Mouse (Mus musculus): ENCODE measurements around the gene Olfr209. TPM values are rescaled to one million over a fixed set of nuclear protein-coding genes. Genes with fewer than 3 reads are reported as not detected.
"Not testable (repeated sequence)": the region's sequence is repeated elsewhere in the genome, so short reads cannot be mapped to it uniquely, and the experiment has no call there.

Gene Olfr209
- polyA plus RNA-seq (2015; fragmentation: Nextera tagmentation; extraction: Ambion mirVana), result not detected in 2 replicates

DNA sequence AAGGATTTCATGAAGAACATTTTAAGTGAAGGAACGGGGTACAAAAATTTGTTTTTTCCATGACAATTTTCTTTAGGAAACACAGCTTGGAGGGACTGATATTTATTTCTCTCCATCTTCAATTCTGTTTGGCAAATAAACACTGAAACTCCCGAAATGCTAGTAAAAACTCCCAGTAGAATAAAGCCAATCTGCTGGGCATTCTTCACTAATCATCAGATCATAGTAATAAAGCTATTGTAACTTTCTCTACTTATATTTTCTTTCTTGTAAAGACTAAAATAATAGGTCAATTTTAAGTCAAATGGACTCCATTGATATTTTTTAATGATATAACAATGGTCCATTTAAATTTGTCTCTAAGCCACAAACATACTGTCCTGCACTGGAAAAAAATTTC is at the start of gene Olfr209:
Olfr209 (minus strand) TSS at position 101 of the 400 bp plus-strand sequence.
- Histone ChIP-seq H3K4me3 (replicated peaks) (no peak within 1 kb of the TSS), H3K36me3 (no peaks in the 10 kb centered on the region), H3K4me2 (no peak within 1 kb of the TSS), H3K27ac (no peak within 1 kb of the TSS), H3K27me3 (no peaks in the 10 kb centered on the region), H3K9me3 (replicated peaks) (no peaks in the 10 kb centered on the region), H3K9ac (no peak within 1 kb of the TSS), H3K4me1 (no peaks in the 10 kb centered on the region)
- ATAC-seq (replicated peaks; ENCODE audit: low FRiP score), result no peak
- WGBS, result 85% methylated on average over 2 of the region's 2 CpGs

DNA sequence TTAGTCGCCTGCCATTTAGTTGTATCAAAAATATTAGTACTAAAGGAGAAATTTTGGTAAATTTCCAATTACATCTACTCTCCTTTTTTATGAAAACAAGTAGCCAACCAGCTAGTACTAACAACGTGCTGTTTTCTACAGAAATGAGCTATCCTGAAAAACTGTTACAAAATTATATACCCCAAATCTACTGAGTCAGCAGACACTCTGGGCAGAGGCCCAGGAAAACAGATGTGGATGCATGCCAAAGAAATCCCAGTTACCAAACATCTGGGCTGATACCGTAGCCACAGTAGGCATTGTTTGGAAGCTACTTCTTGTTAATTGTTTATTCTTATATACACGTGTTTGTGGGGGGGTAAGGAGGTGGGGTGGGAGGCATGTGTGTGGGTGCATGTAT is 49.7 kb upstream of the Olfr209 start:
- no peak overlapping the region for H3K27ac ChIP-seq
- 64% methylated on average over 4 of the region's 4 CpGs for WGBS
- ATAC-seq (replicated peaks; ENCODE audit: low FRiP score), result no peak
- H3K4me2 ChIP-seq, result no peak overlapping the region
- H3K4me3 ChIP-seq (replicated peaks), result no peak overlapping the region
- H3K27me3 ChIP-seq, result no peaks in the 10 kb centered on the region
- no peaks in the 10 kb centered on the region for H3K9me3 ChIP-seq (replicated peaks)
- H3K36me3 ChIP-seq, result no peaks in the 10 kb centered on the region
- H3K9ac ChIP-seq, result no peak overlapping the region
- H3K4me1 ChIP-seq, result no peaks in the 10 kb centered on the region

DNA sequence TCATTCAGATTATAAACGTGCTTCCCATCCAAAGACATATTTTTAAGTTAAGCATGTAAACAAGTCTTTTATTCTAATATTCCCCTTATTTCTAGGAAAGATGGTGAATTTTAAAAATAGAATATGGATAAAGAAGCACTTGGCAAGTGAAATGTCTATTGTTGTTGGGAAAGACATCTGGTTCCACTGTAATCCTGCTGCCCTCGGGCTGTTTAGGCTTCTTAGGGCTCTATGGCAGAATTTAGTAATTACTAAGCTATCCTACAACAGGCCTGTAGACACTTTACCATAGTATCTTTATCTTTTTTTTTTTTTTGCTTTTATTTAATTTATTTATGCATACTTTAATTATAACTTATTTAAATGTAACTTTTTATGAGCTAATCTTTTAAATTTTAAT is 46.0 kb upstream of the Olfr209 start:
- Histone ChIP-seq H3K4me3 (replicated peaks) (no peak overlapping the region), H3K36me3 (no peaks in the 10 kb centered on the region), H3K9ac (no peak overlapping the region), H3K9me3 (replicated peaks) (no peaks in the 10 kb centered on the region), H3K27me3 (no peaks in the 10 kb centered on the region), H3K4me2 (no peak overlapping the region), H3K4me1 (no peaks in the 10 kb centered on the region), H3K27ac (no peak overlapping the region)
- WGBS, result 76% methylated on average over 2 of the region's 2 CpGs
- ATAC-seq (replicated peaks; ENCODE audit: low FRiP score), result no peak

DNA sequence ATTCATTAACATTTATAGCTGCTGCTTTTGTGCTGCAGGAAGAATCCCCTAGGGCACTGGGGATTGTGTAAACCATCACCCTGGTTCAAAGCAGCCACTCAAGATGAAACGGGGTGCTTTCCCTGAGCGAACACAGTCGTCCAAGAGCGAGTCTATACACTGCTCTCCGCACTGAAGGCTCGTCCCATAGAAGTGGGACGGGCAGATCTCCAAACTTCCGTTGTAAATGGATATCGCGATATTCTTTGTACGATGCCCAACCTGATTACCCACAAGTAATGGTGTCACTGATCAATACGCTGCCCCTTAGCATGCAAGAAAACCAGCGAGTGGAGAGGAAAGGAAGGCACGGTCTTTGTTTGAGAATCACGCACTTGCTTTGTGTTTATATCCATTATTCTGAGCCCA is 45.6 kb upstream of the Olfr209 start:
- no peak overlapping the region for H3K9ac ChIP-seq
- WGBS, result 64% methylated on average over 15 of the region's 15 CpGs
- no peaks in the 10 kb centered on the region for H3K36me3 ChIP-seq
- no peak for ATAC-seq (replicated peaks; ENCODE audit: low FRiP score)
- no peaks in the 10 kb centered on the region for H3K9me3 ChIP-seq (replicated peaks)
- H3K4me2 ChIP-seq, result no peak overlapping the region
- H3K4me1 ChIP-seq, result no peaks in the 10 kb centered on the region
- H3K27me3 ChIP-seq, result no peaks in the 10 kb centered on the region
- no peak overlapping the region for H3K4me3 ChIP-seq (replicated peaks)
- H3K27ac ChIP-seq, result no peak overlapping the region

DNA sequence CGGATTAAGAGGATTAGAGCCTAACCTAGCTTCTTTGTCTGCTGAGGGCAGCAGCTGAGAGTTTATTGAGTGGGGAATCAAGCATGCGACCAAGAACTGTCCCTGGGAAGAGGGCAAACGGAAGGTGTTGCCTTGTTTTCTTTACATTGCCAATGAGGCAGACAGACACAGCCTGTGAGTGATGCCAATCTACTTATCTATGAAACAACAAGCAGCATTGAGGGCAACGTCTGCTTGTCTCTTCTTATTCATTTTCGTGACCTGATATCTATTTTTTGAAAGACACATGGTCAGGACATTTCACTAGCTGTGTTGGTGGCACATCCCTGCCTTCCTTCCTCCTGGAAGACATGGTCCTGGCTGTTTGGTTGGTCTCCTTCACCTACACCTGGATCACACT is 43.2 kb upstream of the Olfr209 start, which contains the start of gene Gabrr3:
Gabrr3 (plus strand) TSS at position 301 of the 400 bp plus-strand sequence.
- Histone ChIP-seq H3K4me3 (replicated peaks) (no peak within 1 kb of the TSS), H3K27me3 (no peaks in the 10 kb centered on the region), H3K9ac (no peak within 1 kb of the TSS), H3K4me1 (no peaks in the 10 kb centered on the region), H3K27ac (no peak within 1 kb of the TSS), H3K9me3 (replicated peaks) (no peaks in the 10 kb centered on the region), H3K36me3 (no peaks in the 10 kb centered on the region), H3K4me2 (no peak within 1 kb of the TSS)
- ATAC-seq (replicated peaks; ENCODE audit: low FRiP score), result no peak
- WGBS, result 76% methylated on average over 5 of the region's 5 CpGs

DNA sequence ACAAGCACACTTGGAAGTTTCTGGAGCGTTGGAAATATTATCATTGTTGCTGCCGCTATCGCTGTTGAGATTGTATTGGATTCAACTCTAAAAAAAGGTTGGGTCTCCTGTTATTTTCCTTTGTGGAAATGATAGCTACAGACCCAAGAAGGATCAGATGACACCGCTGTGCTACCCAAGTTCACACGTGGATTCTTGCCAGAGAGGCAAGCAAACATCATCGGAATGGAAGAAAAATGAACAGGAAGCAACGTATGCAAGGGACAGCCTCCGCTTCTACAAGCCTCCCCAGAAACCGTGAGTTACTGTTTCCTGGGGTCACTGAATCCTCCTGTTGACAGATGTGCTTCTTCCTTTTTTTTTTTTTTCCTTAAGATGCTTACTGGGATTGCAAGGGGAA is 41.0 kb upstream of the Olfr209 start:
- Histone ChIP-seq H3K9me3 (replicated peaks) (no peaks in the 10 kb centered on the region), H3K36me3 (no peaks in the 10 kb centered on the region), H3K4me3 (replicated peaks) (no peak overlapping the region), H3K27ac (no peak overlapping the region), H3K9ac (no peak overlapping the region), H3K4me2 (no peak overlapping the region), H3K27me3 (no peaks in the 10 kb centered on the region), H3K4me1 (no peaks in the 10 kb centered on the region)
- 52% methylated on average over 9 of the region's 9 CpGs for WGBS
- no peak for ATAC-seq (replicated peaks; ENCODE audit: low FRiP score)

DNA sequence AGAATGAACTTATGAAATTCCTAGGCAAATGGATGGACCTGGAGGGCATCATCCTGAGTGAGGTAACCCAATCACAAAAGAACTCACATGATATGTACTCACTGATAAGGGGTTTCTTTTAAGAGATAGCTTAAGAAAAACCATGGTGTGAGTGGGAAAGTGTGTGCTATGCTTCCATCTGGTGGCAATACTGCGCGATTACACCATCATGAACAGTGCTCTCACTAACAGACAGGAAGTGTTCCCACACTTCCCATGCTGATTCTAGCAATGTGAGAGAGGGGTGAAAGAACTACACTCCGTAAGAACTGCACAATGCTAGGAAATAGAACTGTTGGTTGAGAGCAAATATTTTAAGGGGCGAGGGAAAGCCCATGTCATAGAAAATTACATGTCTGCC is 39.9 kb upstream of the Olfr209 start:
- no peaks in the 10 kb centered on the region for H3K9me3 ChIP-seq (replicated peaks)
- WGBS, result 18% methylated on average over 4 of the region's 4 CpGs
- ATAC-seq (replicated peaks; ENCODE audit: low FRiP score), result 0 out of 2 replicates have a peak, but pooled peaks have one; percentile 64
- H3K9ac ChIP-seq, result no peak overlapping the region
- H3K27ac ChIP-seq, result no peak overlapping the region
- no peaks in the 10 kb centered on the region for H3K4me1 ChIP-seq
- H3K4me3 ChIP-seq (replicated peaks), result no peak overlapping the region
- no peaks in the 10 kb centered on the region for H3K36me3 ChIP-seq
- no peak overlapping the region for H3K4me2 ChIP-seq
- no peaks in the 10 kb centered on the region for H3K27me3 ChIP-seq

DNA sequence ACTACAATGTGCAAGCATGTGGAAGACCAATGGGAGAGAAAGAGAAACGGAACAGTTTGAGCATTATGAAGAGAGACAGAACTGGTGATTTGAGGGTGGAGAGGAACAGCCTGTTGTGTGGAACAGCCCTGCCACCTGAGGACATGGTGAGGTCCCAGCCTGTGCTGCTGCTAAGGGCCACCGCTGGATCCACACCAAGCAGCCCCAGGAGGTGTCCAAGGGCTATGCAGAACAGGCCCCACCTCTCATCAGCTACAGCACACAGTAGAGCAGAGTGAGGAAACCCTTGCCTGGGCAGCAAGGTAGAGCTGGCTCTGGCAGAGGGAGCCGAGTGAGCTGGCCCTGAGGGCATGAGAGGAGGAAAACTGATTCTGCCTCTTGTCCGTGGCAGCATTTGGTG is 38.2 kb upstream of the Olfr209 start:
- H3K4me1 ChIP-seq, result no peaks in the 10 kb centered on the region
- H3K9ac ChIP-seq, result no peak overlapping the region
- no peaks in the 10 kb centered on the region for H3K9me3 ChIP-seq (replicated peaks)
- no peaks in the 10 kb centered on the region for H3K36me3 ChIP-seq
- H3K4me2 ChIP-seq, result no peak overlapping the region
- no peaks in the 10 kb centered on the region for H3K27me3 ChIP-seq
- WGBS, result 74% methylated on average over 4 of the region's 4 CpGs
- no peak overlapping the region for H3K27ac ChIP-seq
- no peak overlapping the region for H3K4me3 ChIP-seq (replicated peaks)
- no peak for ATAC-seq (replicated peaks; ENCODE audit: low FRiP score)

DNA sequence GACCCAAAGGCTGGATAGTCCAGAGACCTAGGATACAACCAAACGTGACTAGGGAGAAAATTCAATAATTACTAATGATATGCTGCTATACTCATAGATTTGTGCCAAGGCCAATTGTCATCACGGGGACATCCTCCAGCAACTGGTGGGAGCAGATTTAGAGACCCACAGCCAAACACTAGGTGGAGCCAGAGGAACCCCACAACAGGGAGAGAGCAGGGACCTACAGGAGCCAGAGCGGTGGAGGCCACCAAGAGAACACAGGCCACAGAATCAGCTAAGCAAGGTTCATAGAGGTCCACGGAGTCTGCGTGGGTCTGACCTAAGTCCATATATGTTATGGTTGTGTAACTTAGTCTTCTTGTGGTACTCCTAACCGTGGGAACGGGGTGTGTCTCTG is 37.3 kb upstream of the Olfr209 start:
- no peak overlapping the region for H3K27ac ChIP-seq
- 68% methylated on average over 7 of the region's 7 CpGs for WGBS

DNA sequence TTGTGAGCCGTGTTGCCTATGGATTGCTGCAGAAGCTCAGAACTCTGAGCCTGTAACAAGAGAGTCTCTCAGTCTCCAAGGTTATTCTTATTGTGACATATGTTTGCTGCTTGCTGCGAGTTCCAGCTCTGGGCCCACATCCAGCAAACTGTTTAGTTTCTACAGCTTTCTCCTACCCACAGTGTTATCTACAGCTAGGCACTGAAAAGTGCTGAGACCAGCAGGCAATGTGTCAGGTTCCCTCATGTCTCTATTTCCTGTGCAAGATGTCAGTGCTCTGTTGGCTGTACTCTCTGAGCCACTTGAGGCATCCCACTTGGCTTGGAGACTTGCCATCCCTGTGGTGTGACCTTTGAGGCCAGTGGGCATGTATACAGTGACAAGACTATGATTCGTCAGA is 29.5 kb upstream of the Olfr209 start:
- Histone ChIP-seq H3K4me2 (no peak overlapping the region), H3K4me3 (replicated peaks) (no peak overlapping the region), H3K27ac (no peak overlapping the region), H3K4me1 (no peaks in the 10 kb centered on the region), H3K9me3 (replicated peaks) (no peaks in the 10 kb centered on the region), H3K9ac (no peak overlapping the region), H3K36me3 (no peaks in the 10 kb centered on the region), H3K27me3 (no peaks in the 10 kb centered on the region)
- WGBS, result 82% methylated on average over 3 of the region's 3 CpGs
- no peak for ATAC-seq (replicated peaks; ENCODE audit: low FRiP score)

More for the DNA sequence above, 37.3 kb upstream of the Olfr209 start:
- Histone ChIP-seq H3K4me3 (replicated peaks) (no peak overlapping the region), H3K4me1 (no peaks in the 10 kb centered on the region), H3K9me3 (replicated peaks) (no peaks in the 10 kb centered on the region), H3K36me3 (no peaks in the 10 kb centered on the region), H3K27me3 (no peaks in the 10 kb centered on the region), H3K4me2 (no peak overlapping the region), H3K9ac (no peak overlapping the region)
- ATAC-seq (replicated peaks; ENCODE audit: low FRiP score), result no peak

DNA sequence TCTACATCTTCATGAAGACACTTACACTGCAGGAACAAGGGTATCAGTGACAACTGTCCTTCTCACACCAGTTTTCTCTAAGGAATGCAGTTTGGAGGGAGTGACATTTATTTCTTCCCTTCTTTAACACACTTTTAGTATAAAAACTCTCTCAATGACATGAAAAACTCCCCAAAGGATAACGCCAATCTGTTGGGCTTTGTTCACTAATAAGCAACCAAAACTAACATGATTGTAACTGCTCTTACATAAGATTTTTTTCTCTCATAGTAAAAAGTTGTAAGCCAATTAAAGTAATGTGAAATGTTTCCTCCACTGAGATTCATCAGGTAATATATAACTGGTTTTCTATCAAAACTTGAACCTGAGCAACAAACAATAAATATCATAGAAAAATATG is 14.6 kb downstream of the Olfr209 start, which contains the start of gene Olfr206:
Olfr206 (minus strand) TSS at position 101 of the 400 bp plus-strand sequence.
- Histone ChIP-seq H3K36me3 (no peaks in the 10 kb centered on the region), H3K27me3 (no peaks in the 10 kb centered on the region), H3K4me1 (no peaks in the 10 kb centered on the region), H3K4me3 (replicated peaks) (no peak within 1 kb of the TSS), H3K27ac (no peak within 1 kb of the TSS), H3K9me3 (replicated peaks) (no peaks in the 10 kb centered on the region), H3K9ac (no peak within 1 kb of the TSS), H3K4me2 (no peak within 1 kb of the TSS)
- ATAC-seq (replicated peaks; ENCODE audit: low FRiP score), result no peak
- 83% methylated on average over 1 of the region's 1 CpGs for WGBS

DNA sequence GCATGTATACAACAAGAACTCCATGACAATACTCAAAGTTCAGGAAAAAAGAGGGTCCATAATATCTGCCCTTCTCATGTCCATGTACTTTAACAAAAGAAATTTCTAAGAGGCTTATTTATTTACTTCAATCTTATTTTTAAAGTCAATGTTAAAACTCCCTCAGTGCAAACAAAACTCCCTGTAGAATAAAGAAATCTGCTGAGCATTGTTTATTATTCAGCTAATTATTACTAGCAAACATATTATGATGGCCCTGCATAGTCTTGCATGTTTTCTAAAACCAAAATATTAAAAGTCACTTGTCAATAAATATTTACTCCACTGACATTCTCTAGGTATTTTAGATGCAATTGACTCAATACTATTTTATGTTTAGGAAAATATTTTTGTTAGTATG is 32.8 kb downstream of the Olfr209 start, which contains the start of gene Olfr205:
Olfr205 (minus strand) TSS at position 101 of the 400 bp plus-strand sequence.
- Histone ChIP-seq H3K9ac (no peak within 1 kb of the TSS), H3K27me3 (no peaks in the 10 kb centered on the region), H3K4me3 (replicated peaks) (no peak within 1 kb of the TSS), H3K4me2 (no peak within 1 kb of the TSS), H3K27ac (no peak within 1 kb of the TSS), H3K36me3 (no peaks in the 10 kb centered on the region), H3K4me1 (no peaks in the 10 kb centered on the region), H3K9me3 (replicated peaks) (no peaks in the 10 kb centered on the region)
- ATAC-seq (replicated peaks; ENCODE audit: low FRiP score), result no peak

DNA sequence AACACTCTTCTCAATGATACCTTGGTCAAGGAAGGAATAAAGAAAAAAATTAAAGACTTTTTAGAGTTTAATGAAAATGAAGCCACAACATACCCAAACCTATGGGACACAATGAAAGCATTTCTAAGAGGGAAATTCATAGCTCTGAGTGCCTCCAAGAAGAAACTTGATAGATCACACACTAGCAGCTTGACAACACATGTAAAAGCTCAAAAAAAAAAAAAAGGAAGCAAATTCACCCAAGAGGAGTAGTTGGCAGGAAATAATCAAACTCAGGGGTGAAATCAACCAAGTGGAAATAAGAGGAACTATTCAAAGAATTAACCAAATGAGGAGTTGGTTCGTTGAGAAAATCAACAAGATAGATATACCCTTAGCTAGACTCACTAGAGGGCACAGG is 40.5 kb downstream of the Olfr209 start:
- not testable (repeated sequence) for H3K4me2 ChIP-seq; H3K4me1 ChIP-seq; H3K27me3 ChIP-seq; H3K27ac ChIP-seq; H3K4me3 ChIP-seq (replicated peaks); ATAC-seq (replicated peaks; ENCODE audit: low FRiP score); H3K9ac ChIP-seq; H3K36me3 ChIP-seq; H3K9me3 ChIP-seq (replicated peaks)
- WGBS, result 67% methylated on average over 1 of the region's 1 CpGs

Measured in kidney, embryonic 15.5 days (tissue).